Comparison of ENCODE assay signal across 9 mouse cellular contexts in the genomic region with DNA sequence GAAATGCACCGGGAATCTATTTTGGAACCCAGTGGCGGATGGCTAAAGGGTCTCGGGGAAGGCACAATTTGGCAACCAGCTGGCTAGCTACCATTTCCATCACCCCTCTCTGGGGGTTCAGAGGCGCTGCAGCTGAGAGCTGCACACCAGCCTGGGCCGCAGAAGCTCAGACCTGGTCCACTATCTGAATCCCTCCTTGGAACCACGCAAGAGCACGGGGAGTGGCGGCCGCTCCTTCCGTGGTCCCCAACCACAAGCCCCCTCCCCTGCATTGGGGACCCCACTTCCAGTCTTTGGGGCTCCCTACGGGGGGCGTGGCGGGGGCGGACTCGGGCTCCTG. TPM values are rescaled to one million over a fixed set of nuclear protein-coding genes. Genes with fewer than 3 reads are reported as not detected.
DNase-seq lines count a peak whose midpoint lies in the region; ATAC-seq and TF ChIP-seq lines count a peak whose summit lies in the region.
"Had no signal": no experiment of that assay in that cellular context is flagged by ENCODE, and none has a peak within 500 bp of the region (broad histone marks: within the 10 kb centered on the region; RNA-seq: fewer than 3 reads in every experiment).

No protein-coding gene starts in this region.

- ATAC-seq in erythroid progenitor cell, adult 5-6 weeks (replicated peaks; ENCODE audit: low FRiP score, poor library complexity, severe bottlenecking) = 0 out of 2 replicates have a peak, but pooled peaks have one; percentile 27
- ATAC-seq in intestine, postnatal 0 days = no peak
- peak; percentile 40 for ATAC-seq in neural tube, embryonic 13.5 days (ENCODE audit: low read depth)

- 6% methylated on average over 15 of the region's 15 CpGs for WGBS in intestine, postnatal 0 days
- under 1% methylated on average over 15 of the region's 15 CpGs for WGBS in neural tube, embryonic 13.5 days

- H3K4me1 ChIP-seq in intestine, postnatal 0 days (replicated peaks; ENCODE audit: control insufficient read depth, insufficient read depth, low read length) = no peaks in the 10 kb centered on the region
- H3K4me1 ChIP-seq in neural tube, embryonic 13.5 days (replicated peaks) = peaks cover 29% of the 10 kb centered on the region

- H3K9ac ChIP-seq in intestine, postnatal 0 days (ENCODE audit: low read depth, low read length) = no peak overlapping the region
- H3K9ac ChIP-seq in neural tube, embryonic 13.5 days = peak overlapping the region; percentile 90

- H3K4me2 ChIP-seq in intestine, postnatal 0 days (replicated peaks; ENCODE audit: low read depth) = peak overlapping the region; percentile 71
- peak overlapping the region; percentile 76 for H3K4me2 ChIP-seq in neural tube, embryonic 13.5 days

- peak overlapping the region; percentile 84 for H3K4me3 ChIP-seq in layer of hippocampus, adult 2 months
- peak overlapping the region; percentile 37 for H3K4me3 ChIP-seq in intestine, postnatal 0 days (ENCODE audit: low read depth, low read length)
- H3K4me3 ChIP-seq in neural tube, embryonic 13.5 days = peak overlapping the region; percentile 80

- no peak for TF ChIP-seq CTCF in layer of hippocampus, adult 2 months (conservative IDR thresholded peaks at IDR 0.05)
- no peak for TF ChIP-seq CTCF in intestine, postnatal 0 days (IDR thresholded peaks at IDR 0.05; ENCODE audit: low read depth)

- H3K27me3 ChIP-seq in intestine, postnatal 0 days (replicated peaks; ENCODE audit: control insufficient read depth, insufficient read depth, low read length) = peaks cover 39% of the 10 kb centered on the region
- peaks cover 44% of the 10 kb centered on the region for H3K27me3 ChIP-seq in neural tube, embryonic 13.5 days

- H3K9me3 ChIP-seq in intestine, postnatal 0 days (ENCODE audit: control insufficient read depth) = no peaks in the 10 kb centered on the region
- no peaks in the 10 kb centered on the region for H3K9me3 ChIP-seq in neural tube, embryonic 13.5 days

- peak overlapping the region; percentile 96 for H3K27ac ChIP-seq in layer of hippocampus, adult 2 months
- H3K27ac ChIP-seq in intestine, postnatal 0 days (ENCODE audit: low read depth, low read length) = no peak overlapping the region
- peak overlapping the region; percentile 93 for H3K27ac ChIP-seq in neural tube, embryonic 13.5 days (replicated peaks)

- H3K36me3 ChIP-seq in intestine, postnatal 0 days (ENCODE audit: control insufficient read depth, insufficient read depth) = no peaks in the 10 kb centered on the region
- H3K36me3 ChIP-seq in neural tube, embryonic 13.5 days = no peaks in the 10 kb centered on the region

- no peak for DNase-seq in layer of hippocampus, adult 2 months (ENCODE audit: low spot score in 2 of 2)
- no peak for DNase-seq in layer of hippocampus, adult 8-10 months (ENCODE audit: low spot score in 2 of 2)
- no peak for DNase-seq in right cerebral cortex, postnatal 4 days
- no peak for DNase-seq in left cerebral cortex, adult 9 months (ENCODE audit: low spot score in 2 of 2)
- no peak for DNase-seq in lung, postnatal 14 days
- DNase-seq: kidney, adult 11 months had no signal

RNA-seq across cellular contexts. Expression of a gene that starts 1.7 kb away (rescaled TPM):
- 100 to 1,000 TPM; 104 to 107 TPM for total RNA-seq in layer of hippocampus, adult 2 months (2021)
- total RNA-seq in layer of hippocampus, adult 8-10 months (2022) = 100 to 1,000 TPM; 100 to 116 (median 108) TPM
- not detected in 2 replicates for total RNA-seq in erythroid progenitor cell, adult 5-6 weeks (2015; ENCODE audit: low replicate concordance)
- not detected in 2 replicates for total RNA-seq in erythroid progenitor cell, adult 5-6 weeks (2017; ENCODE audit: low replicate concordance)
- polyA plus RNA-seq in intestine, postnatal 0 days (2015; fragmentation: Nextera tagmentation; extraction: Ambion mirVana) = 0.48 and 0.69 TPM in 2 replicates
- polyA plus RNA-seq in neural tube, embryonic 13.5 days (2015; fragmentation: Nextera tagmentation; extraction: Ambion mirVana) = 100 and 103 TPM in 2 replicates

Comparison
In these comparisons a context has a peak if more than half of its experiments do, and no peak if none do; other contexts are left out.
1. RNA of a gene that starts 1.7 kb away (total RNA-seq): 100 to 116 TPM in layer of hippocampus, adult 8-10 months and 104 to 107 TPM in layer of hippocampus, adult 2 months; not detected in erythroid progenitor cell, adult 5-6 weeks; every median in the first group is over 100 times any median in the second.
2. Peak in every context shown above with its lines, with median percentiles within 50 percentile points of each other: H3K4me3 ChIP-seq.